Mouse (Mus musculus) CD4-positive helper T cell, adult 2 months (primary cell): ENCODE measurements around the gene Eml5.

Experiments used
- DNase-seq: peaks from one replicate; pipeline ENCODE4 v3.0.0-alpha.2; 2012; ENCODE audit warnings: low read depth, missing footprints, low spot score

The Eml5 gene

DNA sequence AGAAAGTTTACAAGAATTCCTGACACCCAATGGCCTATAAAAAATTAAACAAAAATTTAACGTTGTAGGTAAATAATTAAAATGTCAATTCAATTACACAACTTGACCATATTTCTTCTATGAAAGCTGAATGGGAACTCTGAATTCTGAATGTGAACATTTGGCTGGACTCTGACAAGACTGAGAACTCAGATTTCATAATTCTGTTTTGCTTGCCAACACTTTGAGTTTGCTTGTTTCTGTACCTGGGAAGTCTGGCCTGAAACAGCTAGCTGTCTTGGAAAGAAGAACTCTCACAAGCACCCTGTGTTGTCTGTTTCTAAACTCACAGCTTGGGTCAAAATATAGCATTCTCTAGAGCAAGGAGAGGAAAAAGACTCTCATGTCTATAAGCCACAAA, 67.4 kb downstream of the Eml5 start:
- DNase-seq = no peak

DNA sequence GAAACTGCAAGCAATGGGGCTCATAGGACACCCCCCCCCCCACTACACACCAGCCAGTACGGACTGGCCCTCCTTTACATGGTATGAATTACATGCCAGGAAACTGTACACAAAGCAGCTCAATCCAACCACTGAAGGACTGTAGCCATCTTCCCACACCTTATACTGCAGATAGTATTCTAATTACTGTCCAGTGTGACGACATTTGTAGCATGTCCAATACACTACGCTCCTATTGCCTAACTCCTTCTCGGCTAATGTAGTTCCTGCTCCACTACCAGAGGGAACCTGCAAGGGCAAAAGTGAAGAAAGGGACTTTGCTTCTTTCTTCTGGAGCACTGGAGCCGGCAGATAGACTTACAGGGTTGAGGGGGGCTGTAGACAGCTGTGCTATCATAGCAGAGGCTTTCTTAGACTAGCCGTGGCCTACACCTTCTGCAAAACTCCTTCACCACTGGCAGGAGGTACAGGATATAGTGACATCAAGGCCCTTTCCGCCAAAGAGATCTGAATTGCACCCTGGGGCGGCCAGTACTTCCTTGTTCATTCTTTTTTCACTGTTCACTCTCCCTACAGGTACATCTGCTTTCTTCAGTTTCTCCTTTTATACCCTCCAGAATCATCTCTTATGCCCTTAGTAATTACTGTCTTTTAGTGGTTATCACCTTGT, 68.2 kb downstream of the Eml5 start:
- DNase-seq = no peak

- DNase-seq = no peak
These were observed 70.2 kb downstream of the Eml5 start for GRCm38 (mm10) chr12:98831122-98831521.

DNA sequence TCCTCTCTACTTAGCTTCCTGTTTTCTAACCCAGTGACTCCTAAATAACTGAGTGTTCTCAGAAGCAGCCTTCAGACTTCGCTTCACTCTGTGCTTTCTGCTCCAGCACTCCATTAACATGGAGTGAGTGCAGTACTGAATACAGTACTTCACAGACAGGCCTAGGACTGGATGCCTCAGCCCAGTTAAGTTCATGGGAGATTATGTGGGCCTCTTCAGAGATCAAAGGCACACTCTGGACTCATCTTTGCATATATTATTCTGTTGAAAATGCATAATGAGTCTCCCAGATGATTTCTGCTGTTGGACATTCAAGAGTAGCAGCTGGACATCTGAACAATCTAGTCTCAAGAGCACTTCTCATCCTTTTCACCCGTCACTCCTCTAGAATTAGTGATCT, 80.5 kb downstream of the Eml5 start:
- no peak for DNase-seq

- no peak for DNase-seq
These were observed 97.1 kb downstream of the Eml5 start for GRCm38 (mm10) chr12:98804078-98804748.

DNA sequence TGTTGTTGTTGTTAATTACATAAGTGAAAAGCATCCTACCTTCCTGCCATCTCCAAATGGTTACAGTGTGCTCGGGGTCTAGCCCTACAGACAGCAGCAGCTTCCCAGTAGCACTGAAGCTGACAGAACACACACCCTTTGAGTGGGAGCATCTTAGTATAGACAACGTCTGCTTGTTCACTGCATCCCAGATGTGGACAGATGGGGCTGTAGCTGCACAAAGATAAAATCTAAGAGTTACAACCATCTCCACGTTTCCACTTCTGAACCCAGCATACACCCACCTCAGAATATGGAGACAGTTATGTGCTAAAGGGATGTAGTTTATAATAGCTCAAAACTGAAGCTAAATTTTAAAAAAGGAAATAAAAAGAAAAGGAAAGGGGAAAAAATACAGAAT, 99.0 kb downstream of the Eml5 start:
- no peak for DNase-seq

GRCm38 (mm10) chr12:98800334-98800733, 101.0 kb downstream of the Eml5 start:
- DNase-seq = peak; percentile 22

GRCm38 (mm10) chr12:98795731-98796318, 105.5 kb downstream of the Eml5 start:
- DNase-seq = no peak

DNA sequence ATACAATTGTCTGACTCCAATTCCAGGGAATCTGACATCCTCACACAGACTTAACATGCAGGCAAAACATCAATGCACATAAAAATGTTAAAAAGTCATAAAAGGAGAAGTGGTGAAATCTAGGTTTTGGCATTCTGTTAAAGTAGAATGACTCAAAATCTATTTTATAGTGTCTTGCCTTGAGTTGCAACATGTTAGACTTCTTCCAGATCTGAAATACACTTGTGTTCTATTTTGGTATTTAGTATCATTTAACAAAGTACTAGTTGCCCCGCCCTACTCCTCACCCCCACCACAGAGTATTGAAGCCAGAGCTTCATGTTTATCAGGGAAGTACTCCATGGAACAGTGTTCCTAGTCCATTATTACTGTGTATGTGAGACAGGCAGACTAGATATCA, 117.0 kb downstream of the Eml5 start:
- no peak for DNase-seq

- no peak for DNase-seq
These were observed 122.1 kb downstream of the Eml5 start for GRCm38 (mm10) chr12:98779148-98779547.

DNA sequence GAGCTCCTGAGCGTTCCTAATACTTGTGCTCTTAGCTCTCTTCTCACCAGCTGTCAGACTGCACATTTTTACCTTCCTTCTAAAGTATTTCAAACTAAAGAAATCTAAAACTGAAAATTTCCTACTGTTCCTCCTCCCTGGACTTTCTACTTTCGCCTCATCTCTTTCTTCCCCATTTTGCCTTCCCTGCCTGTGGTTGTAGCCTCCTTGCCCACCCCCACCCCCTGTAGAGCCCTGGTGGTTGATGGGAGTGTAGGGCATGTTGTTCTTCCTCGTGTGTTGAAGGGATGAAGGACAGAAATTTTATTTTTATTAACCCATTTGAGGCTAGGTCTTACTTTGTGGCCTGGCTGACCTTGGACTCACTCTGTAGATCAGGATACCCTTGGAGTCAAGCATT, 123.8 kb downstream of the Eml5 start:
- DNase-seq = no peak

- no peak for DNase-seq
These were observed 135.0 kb downstream of the Eml5 start for GRCm38 (mm10) chr12:98766241-98766640.

GRCm38 (mm10) chr12:98759700-98760099, 141.6 kb downstream of the Eml5 start:
- DNase-seq = no peak

GRCm38 (mm10) chr12:98757636-98758035, 143.6 kb downstream of the Eml5 start:
- DNase-seq = no peak

GRCm38 (mm10) chr12:98747380-98747753, 153.9 kb downstream of the Eml5 start:
- DNase-seq = no peak

- peak; percentile 97 for DNase-seq
These were observed 154.4 kb downstream of the Eml5 start, which contains the start of gene Zc3h14 for GRCm38 (mm10) chr12:98746746-98747379. Zc3h14 (plus strand) TSS chr12:98746964.

GRCm38 (mm10) chr12:98746131-98746530, 155.2 kb downstream of the Eml5 start:
- peak; percentile 75 for DNase-seq

DNA sequence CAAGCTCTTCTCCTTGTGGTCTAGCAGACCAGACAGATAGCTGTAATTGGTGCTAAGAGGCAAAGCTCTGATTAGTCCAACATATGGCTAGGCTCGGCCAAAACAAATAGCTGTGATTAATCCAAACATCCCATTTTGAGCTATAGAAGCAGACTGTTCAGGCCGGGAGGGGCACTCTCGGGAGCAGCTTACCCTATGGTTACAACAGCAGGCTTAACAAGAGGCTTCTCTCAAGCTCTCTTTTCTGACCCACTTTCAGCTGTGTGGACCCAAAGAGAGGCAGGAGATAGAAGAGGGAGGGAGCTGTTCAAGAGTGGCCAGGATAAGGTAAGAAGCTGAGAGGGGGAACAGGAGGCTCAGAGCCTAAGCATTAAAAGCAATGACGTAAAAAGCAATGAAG, 155.7 kb downstream of the Eml5 start:
- DNase-seq = no peak

- DNase-seq = no peak
These were observed 160.2 kb downstream of the Eml5 start for GRCm38 (mm10) chr12:98741011-98741501.

DNA sequence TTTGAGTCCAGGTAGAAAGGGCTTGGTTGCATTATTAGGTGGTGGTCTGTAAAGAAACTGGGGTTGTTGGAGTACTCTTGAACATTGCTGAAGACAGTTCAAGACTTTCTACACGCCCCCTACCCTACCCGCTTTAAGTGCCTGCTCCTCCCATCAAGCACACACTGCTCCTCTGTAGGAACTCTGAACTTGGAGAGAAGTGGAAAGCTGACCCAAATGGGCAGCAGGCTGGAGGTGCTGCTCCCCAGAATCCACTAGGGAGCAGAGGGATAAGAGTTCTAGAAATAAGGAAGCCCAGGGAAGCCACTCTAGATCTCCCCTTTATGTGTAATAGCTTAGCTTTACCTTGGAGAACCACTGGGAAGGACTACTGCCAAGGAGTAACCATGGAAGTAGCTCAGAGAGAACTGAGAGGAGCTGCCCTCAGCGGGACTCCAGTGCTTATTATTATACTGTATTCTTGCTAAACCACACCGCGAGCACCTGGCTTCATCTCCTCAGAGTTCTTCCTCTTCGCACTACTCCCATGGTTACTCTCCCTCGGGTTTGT, 163.4 kb downstream of the Eml5 start:
- DNase-seq = no peak

DNA sequence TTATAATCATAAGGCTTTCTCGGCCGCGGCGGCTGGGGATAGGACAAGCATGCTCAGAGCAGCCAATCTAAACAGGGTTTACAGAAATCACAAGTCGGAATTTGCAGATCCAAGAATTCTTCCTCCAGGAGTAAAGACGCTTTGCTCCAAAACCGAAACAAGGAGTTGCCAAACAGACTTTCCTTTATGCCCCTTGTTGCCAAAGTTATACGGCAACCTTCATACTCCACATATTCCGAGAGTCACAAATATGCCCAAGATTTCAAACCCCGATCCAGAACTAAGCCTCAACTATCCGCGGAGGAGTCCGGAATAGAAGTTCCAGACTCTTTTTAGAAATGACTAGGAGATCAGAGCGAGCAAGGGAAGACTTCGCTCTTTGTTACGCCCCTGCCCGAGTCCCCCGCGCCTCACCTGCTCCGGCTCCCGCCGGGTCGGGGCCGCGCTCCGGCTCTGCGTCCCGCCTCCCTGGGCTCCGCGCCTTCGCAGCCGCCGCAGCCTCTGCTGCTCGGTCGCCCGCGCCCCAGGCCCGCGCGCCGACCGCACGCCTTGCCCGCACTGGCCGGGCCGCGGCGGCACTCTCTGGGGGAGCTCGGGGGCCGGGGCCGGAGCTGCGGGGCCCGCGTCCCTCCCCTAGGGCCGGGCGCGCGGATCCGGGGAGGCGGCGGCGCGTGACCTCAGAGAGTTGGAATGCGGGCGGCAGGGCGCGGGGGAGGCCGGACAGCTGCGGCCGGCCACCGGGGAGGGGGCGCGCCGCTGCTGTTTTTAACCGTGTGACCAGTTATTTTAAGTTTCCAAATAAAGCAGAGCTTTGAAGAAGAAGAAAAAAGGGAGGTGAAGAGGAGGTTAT, 164.1 kb downstream of the Eml5 start, which contains the start of gene Ptpn21:
Ptpn21 (minus strand) TSS at position 455 of the 850 bp plus-strand sequence.
- DNase-seq = no peak
